Mouse (Mus musculus) megakaryocyte, embryonic 14.5 days (primary cell): ENCODE measurements around the gene Ccr1.

Experiments used
- FLI1 ChIP-seq: IDR thresholded peaks from 2 replicates; pipeline ENCODE4 v1.6.1; 2012; ENCODE audit warnings: low read length, inconsistent platforms, mixed read lengths
- GATA1 ChIP-seq: IDR thresholded peaks from 3 replicates; pipeline ENCODE4 v1.6.1; 2012; ENCODE audit warnings: mixed read lengths, low read length, inconsistent platforms, borderline replicate concordance

DNA sequence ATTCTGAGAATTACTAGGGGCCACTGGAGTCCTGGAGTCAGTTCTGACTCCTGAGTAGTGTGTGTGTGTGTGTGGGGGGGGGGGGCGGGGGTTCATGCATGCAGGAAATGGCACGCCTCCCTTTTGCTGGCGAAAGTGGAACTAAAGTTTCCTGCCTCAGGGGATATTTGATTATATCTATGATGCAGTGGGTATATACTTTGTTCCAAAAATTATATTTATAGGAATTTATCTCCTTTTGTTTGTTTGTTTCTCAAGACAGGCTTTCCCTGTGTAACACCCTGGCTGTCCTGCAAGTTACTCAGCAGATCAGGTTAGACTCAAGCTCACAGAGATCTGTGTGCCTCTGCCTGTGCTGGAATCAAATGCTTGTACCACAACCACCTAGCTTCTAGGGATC, 21.2 kb upstream of the Ccr1 start:
- no peak for TF ChIP-seq GATA1
- TF ChIP-seq FLI1 = no peak
